Mouse (Mus musculus): ENCODE measurements around the gene Trip4.

DNA sequence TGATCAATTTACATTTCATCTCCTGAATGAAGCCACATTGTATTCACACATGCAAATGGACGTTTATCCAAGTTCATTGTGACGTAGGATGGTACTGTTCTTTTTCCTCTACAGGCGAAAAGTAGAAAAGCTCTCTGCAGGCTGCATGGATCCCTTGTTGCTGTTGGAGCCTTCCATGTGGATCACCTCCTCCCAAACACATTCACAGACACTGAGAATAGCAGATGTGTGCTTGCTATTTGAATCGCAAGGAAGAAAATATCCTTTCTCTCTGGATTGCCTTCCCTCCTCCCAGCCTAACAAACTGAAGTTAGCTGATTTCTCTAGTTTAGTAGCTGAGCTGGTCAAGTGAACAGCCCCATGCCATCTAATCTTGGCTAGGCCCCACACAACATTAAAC lies 78.3 kb downstream of the Trip4 start:
- no peak for TF ChIP-seq POLR2A (IDR thresholded peaks at IDR 0.05; ENCODE audit: insufficient read depth, low read length)
- no peak for TF ChIP-seq CTCF (IDR thresholded peaks at IDR 0.05; ENCODE audit: low read depth, low read length)

Data from ES-Bruce4 (cell line).